Comparison of ENCODE assay signal across 10 mouse cellular contexts in the genomic region with DNA sequence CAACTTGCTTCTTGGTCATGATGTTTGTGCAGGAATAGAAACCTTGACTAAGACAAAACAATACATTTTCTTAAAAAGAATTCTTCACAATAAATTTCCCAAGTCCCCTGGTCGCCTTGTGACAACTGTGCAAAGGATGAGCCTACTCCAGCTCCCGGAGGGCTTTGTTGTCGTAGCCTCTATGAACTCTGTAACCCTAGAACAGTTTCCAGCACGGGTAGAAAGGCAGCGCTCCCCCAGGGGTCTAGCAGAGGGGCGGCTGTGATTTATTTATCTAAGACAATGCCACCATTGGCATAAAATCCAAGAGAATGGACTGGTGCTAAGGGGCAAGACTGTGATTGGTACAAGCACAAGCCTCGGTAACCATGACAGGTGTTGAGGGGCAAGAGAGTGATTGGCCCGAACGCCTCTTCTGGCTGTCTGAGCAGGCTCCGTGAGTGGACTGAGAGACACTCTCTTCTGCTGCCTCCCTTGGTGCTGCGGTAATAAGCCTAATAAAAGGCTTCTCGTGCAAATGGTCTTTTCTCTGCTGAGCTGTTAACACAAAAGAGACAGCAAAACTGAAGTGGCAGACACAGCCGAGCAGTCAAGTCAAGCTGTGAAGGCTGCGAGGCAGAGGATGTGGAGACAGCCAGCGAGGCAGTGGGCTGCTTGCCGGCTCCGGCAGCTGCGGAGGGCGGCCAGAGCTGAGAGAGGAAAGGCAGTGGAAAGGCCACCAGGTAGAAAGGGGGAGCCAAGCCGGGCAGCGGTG. TPM values are rescaled to one million over a fixed set of nuclear protein-coding genes. Genes with fewer than 3 reads are reported as not detected.
DNase-seq lines count a peak whose midpoint lies in the region; ATAC-seq and TF ChIP-seq lines count a peak whose summit lies in the region.
"Had no signal": no experiment of that assay in that cellular context is flagged by ENCODE, and none has a peak within 500 bp of the region (broad histone marks: within the 10 kb centered on the region; RNA-seq: fewer than 3 reads in every experiment).

No protein-coding gene starts in this region.

- no peaks in the 10 kb centered on the region for H3K36me3 ChIP-seq in heart, embryonic 12.5 days
- no peaks in the 10 kb centered on the region for H3K36me3 ChIP-seq in hindbrain, embryonic 10.5 days
- no peaks in the 10 kb centered on the region for H3K36me3 ChIP-seq in midbrain, embryonic 16.5 days (ENCODE audit: control insufficient read depth, insufficient read depth, low read length)
- no peaks in the 10 kb centered on the region for H3K36me3 ChIP-seq in intestine, embryonic 16.5 days (ENCODE audit: control insufficient read depth, insufficient read depth, low read length)

- H3K9me3 ChIP-seq in heart, embryonic 12.5 days (replicated peaks), result no peaks in the 10 kb centered on the region
- H3K9me3 ChIP-seq in hindbrain, embryonic 10.5 days, result no peaks in the 10 kb centered on the region
- H3K9me3 ChIP-seq in midbrain, embryonic 16.5 days (replicated peaks; ENCODE audit: control insufficient read depth, low read length, poor library complexity, severe bottlenecking), result no peaks in the 10 kb centered on the region
- no peaks in the 10 kb centered on the region for H3K9me3 ChIP-seq in intestine, embryonic 16.5 days (ENCODE audit: control insufficient read depth, low read length)

- TF ChIP-seq CTCF in brain, embryonic 14.5 days (IDR thresholded peaks at IDR 0.05; ENCODE audit: borderline replicate concordance, extremely low read depth, insufficient read depth, insufficient read length), result no peak

- no peak for DNase-seq in heart, adult 8-10 months (ENCODE audit: low spot score)
- peak; percentile 92 for DNase-seq in brain, embryonic 14.5 days (ENCODE audit: low read depth)
- DNase-seq in hindbrain, embryonic 10.5 days (ENCODE audit: low spot score), result peak; percentile 62
- no peak for DNase-seq in cerebellum, adult 11-12 months
- no peak for DNase-seq in ovary, postnatal 10 days (ENCODE audit: low spot score)
- DNase-seq: lung, postnatal 36 days; thymus, adult 2 months had no signal

- H3K4me3 ChIP-seq in heart, embryonic 12.5 days, result no peak overlapping the region
- peak overlapping the region; percentile 37 for H3K4me3 ChIP-seq in hindbrain, embryonic 10.5 days
- peak overlapping the region; percentile 7 for H3K4me3 ChIP-seq in midbrain, embryonic 16.5 days (ENCODE audit: low read depth, low read length)
- no peak overlapping the region for H3K4me3 ChIP-seq in intestine, embryonic 16.5 days (ENCODE audit: low read length)

- H3K4me2 ChIP-seq in heart, embryonic 12.5 days, result peak overlapping the region; percentile 25; the same call in 1 of the 2 replicates
- peak overlapping the region; percentile 44 for H3K4me2 ChIP-seq in midbrain, embryonic 16.5 days (ENCODE audit: low read length)
- H3K4me2 ChIP-seq in intestine, embryonic 16.5 days (ENCODE audit: low read depth, low read length), result no peak overlapping the region

- no peak overlapping the region for H3K27ac ChIP-seq in heart, embryonic 12.5 days (ENCODE audit: poor library complexity, severe bottlenecking)
- H3K27ac ChIP-seq in hindbrain, embryonic 10.5 days, result peak overlapping the region; percentile 69
- H3K27ac ChIP-seq in midbrain, embryonic 16.5 days (ENCODE audit: low read length), result peak overlapping the region; percentile 65
- no peak overlapping the region for H3K27ac ChIP-seq in intestine, embryonic 16.5 days (ENCODE audit: low read length)

- no peak for TF ChIP-seq POLR2A in brain, embryonic 14.5 days (IDR thresholded peaks at IDR 0.05; ENCODE audit: borderline replicate concordance, extremely low read depth, insufficient read depth, insufficient read length, poor library complexity, severe bottlenecking)

- 38% methylated on average over 21 of the region's 21 CpGs for WGBS in heart, embryonic 12.5 days
- 5% methylated on average over 21 of the region's 21 CpGs for WGBS in hindbrain, embryonic 10.5 days
- 6% methylated on average over 21 of the region's 21 CpGs for WGBS in midbrain, embryonic 16.5 days
- 53% methylated on average over 21 of the region's 21 CpGs for WGBS in intestine, embryonic 16.5 days

- no peaks in the 10 kb centered on the region for H3K27me3 ChIP-seq in heart, embryonic 12.5 days (replicated peaks)
- peaks cover 32% of the 10 kb centered on the region for H3K27me3 ChIP-seq in hindbrain, embryonic 10.5 days (ENCODE audit: insufficient read depth, poor library complexity, severe bottlenecking)
- H3K27me3 ChIP-seq in midbrain, embryonic 16.5 days (ENCODE audit: control insufficient read depth, insufficient read depth, low read depth, low read length), result no peaks in the 10 kb centered on the region
- H3K27me3 ChIP-seq in intestine, embryonic 16.5 days (replicated peaks; ENCODE audit: control insufficient read depth, insufficient read depth, low read length), result no peaks in the 10 kb centered on the region

- peaks cover 56% of the 10 kb centered on the region for H3K4me1 ChIP-seq in heart, embryonic 12.5 days (replicated peaks)
- peaks cover 43% of the 10 kb centered on the region for H3K4me1 ChIP-seq in hindbrain, embryonic 10.5 days (replicated peaks)
- peaks cover 16% of the 10 kb centered on the region for H3K4me1 ChIP-seq in midbrain, embryonic 16.5 days (ENCODE audit: control insufficient read depth, insufficient read depth, low read length)
- peaks cover 13% of the 10 kb centered on the region for H3K4me1 ChIP-seq in intestine, embryonic 16.5 days (ENCODE audit: control insufficient read depth, insufficient read depth, low read length)

- no peak for ATAC-seq in heart, embryonic 12.5 days (ENCODE audit: insufficient number of reproducible peaks, low FRiP score)
- peak; percentile 67 for ATAC-seq in midbrain, embryonic 16.5 days
- ATAC-seq in intestine, embryonic 16.5 days, result no peak

- H3K9ac ChIP-seq in heart, embryonic 12.5 days, result 0 out of 2 replicates have a peak overlapping the region, but pooled peaks have one; percentile 30
- H3K9ac ChIP-seq in midbrain, embryonic 16.5 days (ENCODE audit: low read depth, low read length), result peak overlapping the region; percentile 30; the same call in 1 of the 2 replicates
- H3K9ac ChIP-seq in intestine, embryonic 16.5 days (ENCODE audit: low read depth, low read length), result no peak overlapping the region

RNA-seq across cellular contexts. Expression of a gene that starts 13.1 kb away (rescaled TPM):
- polyA plus RNA-seq in heart, embryonic 12.5 days (2016; fragmentation: Nextera tagmentation; extraction: Ambion mirVana), result 8.0 and 10.5 TPM in 2 replicates
- 10 to 100 TPM in 2 of 4 experiments, 1 to 10 TPM in 2; 6.6 to 15.0 (median 10.4) TPM for total RNA-seq in heart, adult 8-10 months (2022)
- polyA plus RNA-seq in brain, embryonic 14.5 days (2012; rRNA removed), result 10.1 and 10.8 TPM in 2 replicates
- 10.9 and 13.3 TPM in 2 replicates for polyA plus RNA-seq in hindbrain, embryonic 10.5 days (2016; fragmentation: Nextera tagmentation; extraction: Ambion mirVana)
- 10.6 and 11.1 TPM in 2 replicates for polyA plus RNA-seq in midbrain, embryonic 16.5 days (2015; fragmentation: Nextera tagmentation; extraction: Ambion mirVana)
- polyA plus RNA-seq in intestine, embryonic 16.5 days (2015; fragmentation: Nextera tagmentation; extraction: Ambion mirVana), result 11.6 and 11.8 TPM in 2 replicates

Comparison
In these comparisons a context has a peak if more than half of its experiments do, and no peak if none do; other contexts are left out.
1. H3K27ac ChIP-seq: peak in hindbrain, embryonic 10.5 days (single experiment) and midbrain, embryonic 16.5 days (single experiment); none in heart, embryonic 12.5 days (single experiment) and intestine, embryonic 16.5 days (single experiment).
2. H3K4me3 ChIP-seq: peak in hindbrain, embryonic 10.5 days (single experiment) and midbrain, embryonic 16.5 days (single experiment); none in heart, embryonic 12.5 days (single experiment) and intestine, embryonic 16.5 days (single experiment).
3. DNase-seq: peak in brain, embryonic 14.5 days (single experiment) and hindbrain, embryonic 10.5 days (single experiment); none in heart, adult 8-10 months (single experiment), cerebellum, adult 11-12 months (single experiment) and ovary, postnatal 10 days (single experiment).